Mouse (Mus musculus): Measurements from ENCODE around the gene Dnajb3.

DNA sequence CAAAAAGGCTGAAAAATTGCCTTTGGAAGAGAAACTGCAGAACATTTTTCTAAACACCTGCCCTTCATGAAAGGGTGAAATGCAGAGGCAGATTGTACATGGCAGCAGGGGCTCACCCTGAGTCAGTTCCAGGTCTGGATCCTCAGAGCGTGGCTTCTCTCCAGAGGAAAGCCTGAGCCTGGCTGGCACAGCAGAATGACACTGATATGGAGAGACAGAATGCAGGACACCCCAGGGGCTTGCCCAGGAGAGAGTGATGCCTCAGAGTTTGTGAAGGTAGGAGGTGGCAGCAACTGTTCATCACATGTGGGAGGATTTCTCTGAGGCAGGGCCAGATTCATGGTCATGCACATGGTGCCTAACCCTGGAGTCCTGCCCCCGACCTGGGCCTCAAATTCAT, 5.6 kb downstream of the Dnajb3 start:
- TF ChIP-seq TAL1 (conservative IDR thresholded peaks at IDR 0.05; ENCODE audit: low read depth, low read length), result no peak
- TF ChIP-seq CTCF (IDR thresholded peaks at IDR 0.05; ENCODE audit: low read depth, low read length), result no peak
- TF ChIP-seq POLR2AphosphoS5 (IDR thresholded peaks at IDR 0.05; ENCODE audit: insufficient replicate concordance, low read depth, low read length), result no peak

Measured in G1E (cell line).